Mouse (Mus musculus): ENCODE results near the gene Fzd4.

- TF ChIP-seq ETS1 (conservative IDR thresholded peaks at IDR 0.05; ENCODE audit: low read depth, low read length) (no peak), JUND (conservative IDR thresholded peaks at IDR 0.05; ENCODE audit: low read depth, low read length) (no peak), CTCF (conservative IDR thresholded peaks at IDR 0.05 in 1 of 2, IDR thresholded peaks at IDR 0.05 in 1 of 2; ENCODE audit: low read depth in 2 of 2, low read length in 2 of 2) (no peak), TCF12 (IDR thresholded peaks at IDR 0.05; ENCODE audit: low read depth, low read length) (no peak), E2F4 (IDR thresholded peaks at IDR 0.05; ENCODE audit: insufficient replicate concordance, low read depth, low read length) (no peak), SMC3 (IDR thresholded peaks at IDR 0.05; ENCODE audit: low read depth, low read length) (no peak), POLR2A (IDR thresholded peaks at IDR 0.05; ENCODE audit: low read depth, low read length) (no peak), SIN3A (IDR thresholded peaks at IDR 0.05; ENCODE audit: low read length) (no peak), MXI1 (IDR thresholded peaks at IDR 0.05; ENCODE audit: low read depth, low read length) (no peak), ELF1 (IDR thresholded peaks at IDR 0.05; ENCODE audit: low read depth, low read length) (no peak), RCOR1 (conservative IDR thresholded peaks at IDR 0.05; ENCODE audit: low read depth, low read length) (no peak), EP300 (IDR thresholded peaks at IDR 0.05; ENCODE audit: low read length) (no peak), BHLHE40 (IDR thresholded peaks at IDR 0.05; ENCODE audit: low read depth, low read length) (no peak)
Measured at GRCm38 (mm10) chr7:89442242-89442641, 38.1 kb downstream of the Fzd4 start.

All from CH12.LX (cell line).